Mouse (Mus musculus) left cerebral cortex, adult 18-20 months (tissue): Measurements from ENCODE around the gene Synpo2. TPM values are rescaled to one million over a fixed set of nuclear protein-coding genes. Genes with fewer than 3 reads are reported as not detected.
"Not testable (repeated sequence)": the region's sequence is repeated elsewhere in the genome, so short reads cannot be mapped to it uniquely, and the experiment has no call there.

Experiments
- DNase-seq, 2 experiments: peaks; one replicate each; pipeline ENCODE4 v3.0.0; 2021 to 2022; ENCODE audit warnings: low spot score in 2 of 2, mixed read lengths in 1 of 2
- total RNA-seq, 2 experiments: library from RNA; stranded (reverse); gene quantifications; 2 replicates each; pipeline ENCODE4 v1.2.3; 2021

The Synpo2 gene
- total RNA-seq, 2 experiments from 2014 or later: 3.6 to 4.3 TPM

DNA sequence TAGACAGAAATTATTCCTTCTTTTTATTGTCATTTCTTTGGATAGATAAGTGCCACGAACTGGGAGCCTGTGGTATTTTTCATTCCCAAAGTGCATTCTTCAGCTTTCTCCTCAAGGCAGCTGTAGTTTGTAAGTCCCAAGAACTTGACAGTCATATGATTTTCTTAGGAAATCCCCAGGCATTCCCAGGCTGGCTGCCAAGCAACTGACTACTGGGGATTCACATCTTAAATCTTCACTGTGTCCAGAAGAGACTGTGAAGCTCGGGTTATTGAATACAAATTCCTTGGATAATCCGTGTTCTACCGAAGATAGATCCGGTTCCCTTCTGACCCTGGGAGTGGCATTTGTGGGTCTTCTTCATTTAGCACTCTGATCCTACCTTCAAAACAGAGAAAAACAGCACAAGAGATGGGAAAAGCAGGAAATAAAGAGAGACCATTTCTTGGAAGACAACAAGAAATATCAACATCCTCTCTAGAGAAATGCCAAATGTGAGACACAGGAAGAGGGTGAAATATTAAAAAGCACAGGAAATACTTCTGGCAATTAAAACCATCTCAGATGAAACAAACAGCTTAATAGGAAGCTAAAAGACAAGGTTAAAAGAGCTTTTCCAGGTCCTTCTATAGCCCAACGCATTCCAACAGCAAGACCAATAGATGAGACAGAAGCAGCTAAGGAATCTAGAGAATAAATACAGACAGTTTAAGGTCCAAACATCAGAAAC, 97.5 kb downstream of the Synpo2 start:
- no peak for DNase-seq

DNA sequence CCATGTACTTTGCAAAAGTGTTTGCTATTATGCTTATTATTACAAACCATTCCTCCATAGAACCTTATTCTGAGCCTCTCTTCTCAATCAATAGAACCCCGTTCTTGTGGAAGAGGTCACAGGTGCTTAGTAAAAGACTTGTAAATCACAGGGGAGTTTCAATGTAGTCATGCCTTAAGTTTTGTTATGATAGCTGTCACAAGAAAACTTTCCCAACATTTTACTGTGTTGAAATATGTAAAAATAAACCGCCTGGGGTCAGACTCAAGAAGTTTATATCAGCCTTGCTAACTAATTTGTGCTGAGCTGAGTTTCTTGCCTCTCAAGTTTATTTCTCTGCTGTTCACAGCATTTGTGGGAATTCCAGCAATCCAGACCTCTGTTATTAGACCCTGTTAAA, 103.8 kb downstream of the Synpo2 start:
- no peak for DNase-seq

DNA sequence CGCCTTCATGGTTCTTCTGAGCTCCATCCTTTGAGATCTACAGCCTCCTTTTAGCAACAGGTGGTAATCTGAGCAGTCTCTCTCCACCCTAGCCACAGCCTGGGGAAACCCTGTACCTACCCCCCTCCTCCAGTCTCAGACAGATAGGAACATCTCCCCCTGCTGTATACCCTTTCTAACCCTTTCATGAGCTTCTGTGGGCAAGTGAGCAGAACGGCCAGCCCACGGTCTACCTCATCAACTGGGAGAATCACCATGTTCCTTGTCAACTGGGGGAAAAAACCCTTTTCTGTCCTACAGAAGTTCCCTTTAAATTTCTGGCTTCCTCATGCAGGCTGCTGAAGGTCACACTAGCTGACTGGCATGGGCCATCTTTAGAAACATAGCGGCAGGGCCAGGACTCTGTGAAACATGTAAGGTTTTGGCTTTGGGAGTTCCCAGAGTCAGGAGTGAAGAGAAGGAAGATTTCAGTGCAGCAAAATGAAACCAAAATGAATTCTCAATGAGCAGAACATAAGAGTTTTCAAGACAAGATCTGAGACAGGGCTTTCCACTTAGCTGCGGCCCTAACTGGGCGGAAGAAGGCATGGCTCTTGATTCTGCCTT, 104.7 kb downstream of the Synpo2 start:
- no peak for DNase-seq

DNA sequence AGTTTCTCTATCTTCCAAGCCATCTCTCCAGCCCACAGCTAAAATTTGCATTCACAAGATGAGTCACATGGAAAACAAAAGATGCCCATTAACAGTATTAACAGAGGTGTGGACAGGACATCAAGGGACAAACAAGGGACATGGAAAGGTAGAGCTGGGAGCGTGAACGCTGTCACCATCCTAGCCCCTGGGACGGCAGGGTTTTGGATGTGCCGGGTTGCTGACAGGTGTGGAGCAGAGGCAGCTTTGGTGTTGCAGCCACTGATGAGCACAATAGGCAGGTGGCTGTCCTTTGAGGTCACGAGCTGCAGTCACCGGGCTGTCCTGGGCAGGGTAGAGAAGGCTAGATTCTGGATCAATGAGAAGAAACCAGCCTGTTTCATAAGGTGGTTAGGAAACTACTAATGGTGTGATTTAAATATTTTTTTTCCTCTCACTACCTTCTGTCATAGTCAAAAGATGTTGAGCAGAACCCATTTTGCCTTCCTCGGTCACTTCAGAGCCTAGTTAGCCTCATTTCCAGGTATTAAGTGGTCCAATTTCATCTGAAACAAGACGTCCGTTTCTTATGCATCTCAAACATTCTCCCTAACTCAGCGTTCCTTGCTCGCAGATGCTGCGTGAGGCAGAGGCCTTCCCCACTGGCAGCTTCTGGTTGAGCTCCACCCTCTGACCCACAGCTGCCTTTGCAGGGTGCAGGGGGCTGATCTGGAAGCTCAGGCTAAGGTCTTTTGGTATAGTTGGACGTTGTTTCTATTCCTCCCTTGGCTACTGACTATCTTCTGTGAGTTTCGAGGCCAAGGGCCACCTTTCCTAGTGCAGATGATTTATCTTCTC, 105.4 kb downstream of the Synpo2 start:
- DNase-seq: no peak

DNA sequence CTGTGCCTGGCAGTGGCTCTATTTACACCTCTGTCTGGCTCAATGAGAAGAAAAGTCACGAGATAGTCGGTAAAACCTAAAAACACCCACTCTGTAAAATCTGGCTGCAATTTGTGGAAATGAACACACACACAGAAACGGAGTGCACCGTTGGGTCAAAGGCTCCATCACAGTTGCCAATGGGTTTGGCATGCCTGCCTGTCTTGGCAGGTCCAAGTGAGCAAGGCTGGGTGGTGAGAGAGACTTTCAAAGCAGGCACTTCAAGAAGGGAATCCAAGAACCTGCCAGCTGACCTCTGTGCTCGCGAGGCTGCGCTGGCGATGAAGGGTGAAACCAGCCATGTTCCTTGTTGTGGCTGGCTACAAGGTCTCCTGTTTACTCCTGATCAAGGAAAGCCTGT, 107.2 kb downstream of the Synpo2 start:
- no peak for DNase-seq

DNA sequence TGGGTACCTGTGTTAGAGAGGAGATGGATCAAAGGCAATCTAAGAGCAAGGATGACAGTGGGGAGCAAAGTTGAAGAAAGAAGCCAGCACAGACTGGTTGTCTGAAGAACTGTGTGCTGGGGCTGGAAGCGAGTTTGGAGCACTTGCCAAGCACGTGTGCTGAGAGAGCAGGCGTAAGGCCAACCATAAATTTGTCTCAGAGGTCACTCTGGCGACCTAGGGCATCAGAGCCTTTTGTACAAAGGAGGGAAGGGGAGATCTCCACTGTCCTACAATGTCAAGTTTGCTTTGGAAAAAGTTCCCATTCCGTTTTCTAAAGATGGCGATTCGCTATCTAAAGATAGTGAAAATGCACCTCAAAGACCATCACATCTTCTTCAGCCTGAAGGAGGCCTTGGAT, 107.9 kb downstream of the Synpo2 start:
- no peak for DNase-seq

DNA sequence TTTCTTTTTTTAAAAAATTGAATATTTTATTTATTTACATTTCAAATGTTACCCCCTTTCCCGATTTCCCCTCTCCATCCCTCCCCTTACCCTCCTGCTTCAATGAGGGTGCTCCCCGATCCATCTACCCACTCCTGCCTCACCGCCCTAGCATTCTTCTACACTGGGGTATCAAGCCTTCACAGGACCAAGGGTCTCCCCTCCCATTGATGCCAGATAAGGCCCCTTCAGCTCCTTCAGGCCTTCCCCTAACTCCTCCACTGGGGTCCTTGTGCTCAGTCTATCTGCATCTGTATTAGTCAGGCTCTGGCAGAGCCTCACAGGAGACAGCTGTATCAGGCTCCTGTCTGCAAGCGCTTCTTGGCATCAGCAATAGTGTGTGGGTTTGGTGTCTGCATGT, 109.2 kb downstream of the Synpo2 start:
- not testable (repeated sequence) for DNase-seq

DNA sequence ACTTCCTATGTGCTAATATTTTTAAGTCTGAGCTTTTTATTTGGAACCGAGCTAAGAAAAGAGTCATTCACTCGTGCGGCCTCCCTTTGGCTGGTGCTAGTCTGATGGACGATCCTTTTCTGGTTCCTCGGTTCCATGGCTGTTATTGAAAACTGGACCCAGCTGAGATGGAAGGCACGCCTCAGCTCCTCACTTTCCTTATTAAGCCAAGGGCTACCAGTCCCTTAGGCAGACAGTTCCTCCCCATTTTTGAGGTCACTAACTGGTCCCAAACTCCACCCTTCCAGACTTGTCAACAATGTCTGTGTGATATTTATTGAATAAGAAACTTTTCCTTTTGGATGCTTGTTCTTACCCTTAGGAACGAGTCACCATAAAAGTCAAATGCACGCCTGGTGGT, 112.1 kb downstream of the Synpo2 start:
- DNase-seq: no peak

DNA sequence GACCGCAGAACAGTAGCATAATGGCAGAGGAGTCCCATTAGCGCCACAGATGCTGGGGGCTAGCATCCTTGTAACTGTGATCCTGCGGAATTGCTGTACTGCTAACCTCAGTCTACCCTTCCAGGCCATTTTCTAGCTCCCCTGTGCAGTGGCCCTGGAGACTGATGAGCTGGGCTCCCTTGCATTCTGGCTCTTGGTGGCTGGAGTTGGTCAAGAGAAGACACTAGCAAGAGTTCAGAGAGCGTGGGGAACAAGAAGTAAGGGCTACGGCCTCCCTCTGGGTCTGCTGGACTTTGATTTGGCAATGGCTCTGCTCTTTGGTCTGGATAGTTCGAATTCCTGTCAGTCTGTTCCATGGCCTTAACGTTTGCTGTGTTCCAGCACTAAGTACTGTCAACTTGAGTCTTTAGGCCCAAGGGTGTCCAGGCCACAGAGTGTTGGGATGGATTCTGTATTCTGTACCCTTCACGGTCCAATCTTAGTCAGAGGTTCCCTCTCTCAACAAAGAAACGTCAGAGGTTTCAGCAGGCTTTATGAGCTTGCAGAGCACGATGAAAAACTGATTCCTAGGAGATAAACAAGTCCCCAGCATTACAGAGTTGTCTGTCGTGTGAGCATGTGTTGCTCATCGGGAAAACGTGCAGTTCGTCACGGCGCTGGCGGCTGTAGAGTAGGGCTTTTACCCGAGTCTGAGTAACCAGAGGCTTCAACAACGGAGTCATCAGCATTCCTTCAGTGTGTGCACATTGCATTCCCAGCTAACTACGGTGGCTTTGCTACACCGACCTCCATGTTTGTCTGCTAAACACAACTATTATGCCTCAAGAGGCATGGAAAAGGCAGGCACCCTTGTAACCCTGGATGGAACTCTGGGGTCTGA, 113.6 kb downstream of the Synpo2 start:
- DNase-seq: no peak

DNA sequence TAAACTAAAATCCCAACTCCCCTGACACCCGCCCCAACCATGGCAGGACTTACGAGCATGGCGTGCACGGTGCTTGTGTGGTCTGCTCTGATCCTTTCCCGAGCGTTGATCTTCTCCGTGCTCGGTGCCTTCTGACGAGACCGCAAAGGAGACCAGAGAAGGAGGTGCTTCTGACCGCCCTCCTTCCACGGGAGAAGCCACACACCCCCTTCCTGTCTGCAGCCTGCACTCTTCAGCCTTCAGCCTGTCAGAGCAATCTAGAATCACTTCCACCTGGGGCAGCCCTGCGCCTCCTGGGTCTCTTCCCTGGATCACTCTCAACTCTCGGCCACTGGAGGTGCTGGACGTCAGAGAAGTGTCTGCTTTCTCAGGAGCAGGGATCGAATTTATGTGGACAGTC, 119.0 kb downstream of the Synpo2 start:
- DNase-seq: no peak

DNA sequence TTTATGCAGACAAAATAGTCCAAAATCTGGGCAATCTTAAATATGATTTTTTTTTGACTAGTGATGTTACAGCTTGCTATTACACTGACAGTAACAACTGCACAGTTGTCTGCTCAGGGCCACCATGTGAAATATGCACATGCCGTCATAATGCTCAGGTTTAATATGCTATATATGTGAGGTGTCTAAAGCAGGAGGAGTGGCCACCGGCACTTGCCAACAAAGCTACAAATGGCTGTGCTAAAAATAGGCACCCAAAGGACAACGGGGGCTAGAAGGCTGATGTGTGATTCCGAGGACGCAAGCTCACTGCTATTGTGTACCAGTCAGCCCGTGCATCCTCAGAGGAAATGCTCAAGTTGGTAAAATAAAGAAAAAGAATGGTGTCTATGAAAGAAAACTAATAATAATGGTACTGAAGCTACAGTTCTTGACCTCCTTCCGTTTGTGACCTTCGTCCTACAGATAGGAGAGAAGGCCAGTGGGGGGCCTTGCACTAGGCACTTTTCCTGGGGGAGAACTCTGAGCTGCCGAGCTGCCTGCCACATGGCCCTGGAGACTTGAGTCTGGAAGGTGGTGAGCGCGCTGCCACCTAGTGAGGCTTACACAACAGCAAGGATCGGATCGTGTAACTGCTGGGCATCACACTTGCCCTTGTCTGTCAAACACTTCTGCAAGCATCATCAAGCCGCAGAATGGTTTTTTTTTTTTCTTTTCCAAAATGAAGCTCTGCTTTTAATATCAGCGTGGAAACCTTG, 120.0 kb downstream of the Synpo2 start:
- peak; percentile 14 to 40 for DNase-seq

DNA sequence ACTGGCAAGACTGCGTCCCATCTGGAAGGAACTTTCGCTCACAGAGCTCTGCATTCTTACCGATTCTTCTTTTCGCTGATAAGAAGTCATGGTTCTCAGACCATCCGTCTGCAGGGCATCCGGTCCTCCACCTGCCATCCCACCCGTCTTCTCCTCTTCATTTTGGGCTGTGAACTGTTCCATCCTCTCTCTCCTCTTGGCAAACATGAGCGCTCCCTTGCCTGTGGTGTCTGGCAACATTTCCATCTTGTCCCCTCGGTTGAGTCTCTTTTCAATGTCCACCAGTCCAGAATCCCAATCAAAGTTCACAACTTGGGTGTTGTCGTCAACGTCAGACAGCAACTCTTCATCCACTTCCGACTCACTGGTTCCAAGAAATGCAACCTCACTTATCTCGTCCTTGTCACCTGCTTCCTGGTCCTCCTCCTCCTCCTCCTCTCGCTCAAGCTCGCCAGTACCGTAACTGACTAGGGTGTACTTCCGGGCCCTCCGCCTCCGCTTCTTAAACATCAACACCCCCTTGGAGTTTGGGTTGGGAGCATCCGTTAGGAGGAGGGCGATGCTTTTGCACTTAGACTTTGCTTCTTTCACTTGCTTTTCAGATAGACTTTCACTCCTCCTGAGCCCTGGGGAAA, 121.8 kb downstream of the Synpo2 start:
- no peak for DNase-seq

DNA sequence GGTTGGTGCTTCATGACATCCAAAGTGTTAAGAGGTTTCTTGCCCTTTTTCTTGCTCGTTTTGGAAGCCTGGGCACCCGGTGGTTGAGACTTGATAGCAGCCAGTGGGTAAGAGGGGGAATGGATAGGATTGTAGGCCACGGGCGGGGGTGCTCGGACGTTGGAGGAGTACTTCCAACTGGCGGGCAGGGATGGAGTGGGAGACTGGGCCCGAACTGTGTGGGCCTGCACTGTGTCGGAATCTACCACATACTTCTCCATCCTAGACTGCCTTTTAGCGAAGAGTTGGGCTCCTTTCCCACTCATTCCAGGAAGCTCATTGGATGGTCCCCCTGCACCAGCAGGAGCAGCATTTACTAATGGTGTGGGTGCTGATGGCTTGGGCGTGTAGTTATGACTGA, 123.2 kb downstream of the Synpo2 start:
- DNase-seq: no peak

DNA sequence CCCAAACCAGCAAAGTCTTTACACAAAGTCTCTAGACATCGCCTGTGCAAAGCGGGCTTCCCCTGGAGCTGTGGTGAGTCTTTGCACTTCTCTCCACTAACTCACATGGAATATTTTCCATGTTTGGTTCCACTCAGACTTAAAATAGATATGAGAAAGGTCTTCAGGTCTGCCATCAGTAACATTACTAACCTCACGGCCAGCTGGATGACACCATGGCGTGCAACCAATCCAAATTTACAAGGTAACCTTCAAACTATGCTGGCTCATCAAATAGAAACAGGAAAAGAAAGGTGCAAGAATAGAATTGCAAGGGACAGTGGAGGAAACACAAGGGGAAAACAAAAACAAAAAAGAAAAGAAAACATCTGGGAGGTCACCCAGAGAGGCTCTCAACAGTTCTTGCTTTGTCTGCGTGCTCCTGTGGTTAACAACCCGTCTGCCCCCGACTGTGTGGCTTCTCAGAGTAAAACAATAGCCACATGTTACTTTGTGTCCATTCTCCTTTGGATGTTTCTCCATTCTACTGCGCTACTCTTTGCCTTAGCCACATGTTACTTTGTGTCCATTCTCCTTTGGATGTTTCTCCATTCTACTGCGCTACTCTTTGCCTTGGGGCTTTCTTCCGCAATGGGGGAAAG, 124.8 kb downstream of the Synpo2 start:
- no peak for DNase-seq

DNA sequence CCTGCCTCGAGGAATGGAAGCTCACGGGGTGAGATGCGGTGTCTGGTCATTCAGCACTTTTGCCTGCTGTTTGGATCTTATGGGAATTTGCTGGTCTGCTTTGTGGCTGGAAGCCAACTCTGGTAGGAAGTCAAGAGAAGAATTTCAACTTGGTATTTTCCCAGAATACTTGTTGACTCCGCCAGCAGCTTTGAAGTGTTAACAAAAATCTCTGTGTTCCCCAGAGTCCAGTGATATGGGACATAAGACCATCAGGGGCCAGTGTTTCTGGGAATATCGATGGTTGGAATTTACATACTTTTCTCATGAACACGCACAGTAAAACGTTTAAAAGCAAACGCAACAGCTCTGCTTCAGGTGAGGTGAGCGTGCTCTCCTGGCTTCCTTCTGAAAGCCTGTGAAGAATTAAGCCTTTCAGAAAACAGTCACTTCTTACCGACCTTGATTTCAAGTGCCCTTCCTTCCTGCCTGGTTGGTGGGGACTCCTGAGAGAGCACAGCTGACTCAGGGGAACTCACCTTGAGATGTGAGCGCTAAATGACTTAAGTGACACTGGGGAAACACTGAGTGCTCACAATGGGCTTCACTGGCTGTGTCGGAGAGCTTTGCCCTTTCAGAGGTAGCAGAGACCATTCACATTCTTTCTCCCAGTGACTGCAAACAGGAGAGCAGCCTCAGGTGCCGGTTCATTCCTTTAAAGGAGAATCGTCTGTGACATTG, 128.0 kb downstream of the Synpo2 start:
- no peak for DNase-seq

DNA sequence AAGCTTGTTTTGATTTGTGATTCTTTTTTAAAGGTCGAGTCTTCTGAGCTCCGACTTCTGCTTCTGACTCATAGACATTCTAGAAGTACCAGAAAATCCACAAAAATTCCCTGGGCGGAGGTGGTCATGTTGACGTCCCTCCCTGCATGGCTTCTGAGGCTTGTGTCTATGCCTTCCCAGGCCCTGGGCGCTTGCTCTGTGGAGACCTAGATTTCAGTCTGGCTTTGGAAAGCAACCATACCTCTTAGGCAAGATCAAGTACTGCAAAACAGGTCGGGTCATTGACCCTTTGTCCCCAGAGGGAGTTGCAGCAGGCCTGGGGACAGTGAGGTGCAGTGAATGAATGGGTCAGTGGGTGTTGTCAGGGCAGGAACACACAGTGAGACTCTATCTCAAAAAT, 131.6 kb downstream of the Synpo2 start:
- DNase-seq: no peak

DNA sequence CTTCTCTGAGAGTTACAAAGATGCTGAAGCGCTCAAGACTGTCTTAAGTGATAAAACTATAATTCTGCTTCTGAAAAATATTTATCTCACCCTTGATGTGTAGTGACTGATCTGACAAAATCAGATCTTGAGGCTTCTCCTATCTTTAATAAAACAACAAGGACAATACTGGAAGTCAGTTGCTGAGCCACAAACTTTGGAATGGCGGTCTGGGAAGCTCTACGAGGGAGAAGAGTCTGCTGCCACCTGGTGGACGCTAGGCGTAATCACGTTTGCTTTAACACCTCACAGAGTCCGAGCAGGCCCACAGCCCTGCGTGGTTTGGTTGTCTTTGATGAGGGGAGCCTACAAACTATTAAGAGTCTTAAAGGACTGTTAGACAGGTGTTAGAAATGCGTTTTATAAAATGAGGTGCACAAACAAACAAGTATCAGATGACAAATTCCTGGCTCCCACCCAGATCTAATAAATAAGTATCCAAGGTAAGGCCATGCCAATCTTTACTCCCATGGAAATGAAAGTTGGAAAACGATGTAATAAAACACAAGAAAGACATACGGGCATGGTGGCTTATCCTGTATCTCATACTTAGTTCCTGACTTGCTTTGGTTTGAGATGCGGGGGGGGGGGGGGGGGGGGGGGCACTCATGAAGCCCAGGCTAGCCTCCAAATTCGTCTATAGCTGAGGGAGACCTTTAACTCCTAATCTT, 132.6 kb downstream of the Synpo2 start:
- peak; percentile 73 to 75 for DNase-seq

DNA sequence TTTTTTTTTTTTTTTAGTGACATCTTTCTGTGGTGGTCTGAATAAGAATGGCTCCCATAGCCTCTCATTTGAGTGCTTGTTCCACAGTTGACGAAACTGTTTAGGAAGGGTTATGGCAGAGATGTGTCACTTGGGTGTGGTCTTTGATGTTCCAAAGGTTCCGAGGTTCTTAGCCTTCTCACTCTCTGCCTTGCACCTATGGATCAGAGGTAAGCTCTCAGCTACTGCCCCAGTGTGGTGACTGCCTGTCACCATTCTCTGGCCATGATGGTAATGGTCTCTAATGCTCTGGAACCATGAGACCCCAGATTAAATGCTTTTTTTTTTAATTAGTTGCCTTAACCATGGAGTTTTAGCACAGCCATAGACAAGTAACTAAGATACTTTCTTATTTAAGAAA, 134.2 kb downstream of the Synpo2 start:
- no peak for DNase-seq
